Mouse (Mus musculus): ENCODE results near the gene Wdr61.

Gene Wdr61

DNA sequence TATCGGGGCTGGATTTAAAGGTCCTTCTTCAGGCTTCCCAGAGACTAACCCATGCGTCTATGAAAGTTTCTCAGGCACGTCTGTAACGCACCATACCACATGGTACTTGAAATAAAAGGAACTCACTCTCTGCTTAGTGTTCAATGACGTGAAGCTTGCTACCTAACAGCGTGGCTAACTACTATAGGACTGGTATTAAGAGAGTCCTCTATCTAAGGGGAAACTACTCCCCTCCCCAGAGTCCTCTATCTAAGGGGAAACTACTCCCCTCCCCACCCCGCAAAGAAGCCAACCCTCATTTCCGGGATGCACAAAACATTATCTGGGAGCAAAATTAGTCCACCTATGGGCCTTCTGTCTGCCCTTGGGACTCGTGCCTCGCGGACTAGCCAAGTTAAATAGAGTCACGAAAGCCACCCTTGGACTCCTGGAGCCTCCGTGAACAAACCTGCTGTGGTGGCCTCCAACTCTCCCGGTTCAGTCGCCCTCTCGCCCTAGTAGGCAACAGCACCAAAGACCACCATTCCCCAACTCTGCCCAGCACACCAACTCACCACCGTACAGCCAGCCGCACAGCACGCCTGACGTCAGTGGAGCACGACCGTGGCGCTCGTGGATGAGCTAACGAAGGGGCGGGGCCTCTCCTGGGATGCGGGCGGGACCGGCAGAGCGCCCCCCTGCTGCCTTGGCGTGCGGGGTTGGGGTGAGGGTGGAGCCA lies at the start of gene Wdr61:
TSS of gene Wdr61 (minus strand) at position 599 of the 718 bp plus-strand sequence.
- DNase-seq = peak; percentile 98 to 99

- no peak for DNase-seq
Measured at GRCm38 (mm10) chr9:54784003-54784402, 49.7 kb upstream of the Wdr61 start.

DNA sequence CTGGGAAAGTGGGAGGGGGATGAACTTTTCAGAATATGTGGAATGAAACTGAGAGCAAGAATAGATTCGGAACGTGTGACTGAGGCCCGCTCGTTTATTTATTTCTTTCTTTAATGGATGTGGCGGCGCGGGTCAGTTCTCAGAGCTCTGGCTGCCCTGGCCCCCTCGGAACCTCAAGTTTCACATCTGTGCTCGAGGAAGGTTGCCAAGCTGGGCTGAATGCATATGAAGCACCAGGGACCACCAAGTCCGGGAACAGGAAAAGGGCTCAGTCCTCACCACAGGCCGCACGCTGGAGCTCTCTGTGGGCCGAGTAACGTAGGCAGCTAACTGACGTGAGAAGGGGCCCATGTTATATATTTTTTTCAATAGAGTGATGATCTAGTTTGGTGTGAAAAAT lies 48.2 kb upstream of the Wdr61 start:
- no peak for DNase-seq

DNA sequence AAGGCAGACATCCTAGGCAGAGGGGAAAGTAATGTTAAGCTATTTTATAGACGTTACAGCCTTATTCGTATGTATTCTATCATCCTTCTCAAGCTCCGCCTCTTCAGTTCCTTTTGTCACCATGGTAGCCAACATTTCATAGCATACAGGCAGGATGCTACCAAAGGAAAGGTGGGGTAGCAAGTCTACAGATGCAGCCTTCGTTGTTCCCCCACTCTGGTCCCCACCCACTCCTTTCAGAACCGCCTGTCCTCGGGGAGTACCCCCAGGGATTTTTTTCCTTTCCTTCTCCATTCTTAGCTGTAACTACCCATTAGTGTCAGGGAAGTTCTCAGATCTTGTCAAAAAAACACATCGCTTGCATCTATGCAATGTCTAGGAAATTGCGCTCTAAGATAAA lies 45.0 kb upstream of the Wdr61 start:
- DNase-seq = no peak

DNA sequence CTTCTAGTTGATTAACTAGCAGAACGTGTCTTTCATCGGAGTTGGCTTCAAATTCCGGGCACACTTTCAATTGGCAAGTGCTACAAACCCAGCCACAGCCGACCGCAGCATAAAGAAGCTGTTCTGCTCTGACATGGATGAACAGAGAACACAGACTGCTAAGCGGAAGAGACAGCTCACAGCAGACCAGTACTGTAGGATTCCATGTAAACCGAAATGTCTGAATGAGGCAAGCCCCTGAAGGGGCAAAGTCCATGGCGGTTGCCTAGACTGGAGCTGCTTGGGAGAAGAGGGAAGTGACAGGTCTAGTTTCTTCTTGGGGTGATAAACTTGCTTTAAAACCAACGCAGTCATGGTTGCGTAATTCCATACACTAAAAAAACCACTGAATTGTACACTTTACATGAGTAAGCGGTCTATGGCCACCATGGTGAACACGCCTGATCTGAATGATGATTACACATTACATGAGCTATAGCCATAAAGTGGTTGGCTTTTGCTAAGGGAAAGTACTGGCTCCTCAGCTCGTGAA lies 42.2 kb upstream of the Wdr61 start:
- DNase-seq = no peak

DNA sequence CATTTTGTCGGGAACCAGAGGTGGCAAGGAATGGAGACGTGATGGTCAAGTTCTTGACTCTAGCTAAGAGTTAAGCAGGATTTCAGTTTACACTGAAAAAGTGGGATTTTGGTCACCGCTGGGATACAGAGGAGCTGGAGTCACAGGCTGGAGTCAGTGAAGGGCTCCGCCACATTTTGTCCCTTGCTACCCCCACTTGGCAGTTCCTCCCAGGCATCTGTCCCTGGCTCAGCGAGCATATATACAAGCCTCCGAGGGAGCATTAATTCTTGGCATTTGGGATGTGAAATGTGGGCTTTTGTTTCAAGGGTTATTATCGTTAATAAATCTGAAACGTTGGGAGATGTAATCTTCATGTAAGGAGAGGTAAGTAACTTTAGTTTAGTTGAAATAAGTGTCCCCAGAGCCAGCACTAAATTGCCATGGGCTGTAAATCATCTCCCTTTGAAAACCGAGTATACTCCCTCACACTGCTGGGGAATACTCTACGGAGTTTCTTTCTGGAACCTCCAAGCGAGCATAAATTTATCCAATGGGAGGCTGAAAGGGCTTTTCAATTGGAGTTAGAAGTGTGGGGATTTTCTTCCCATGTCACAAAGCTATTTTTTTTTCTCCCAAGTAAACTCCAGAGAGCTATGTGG lies 35.9 kb upstream of the Wdr61 start:
- DNase-seq = no peak

- no peak for DNase-seq
Measured at GRCm38 (mm10) chr9:54765336-54766085, 31.2 kb upstream of the Wdr61 start.

DNA sequence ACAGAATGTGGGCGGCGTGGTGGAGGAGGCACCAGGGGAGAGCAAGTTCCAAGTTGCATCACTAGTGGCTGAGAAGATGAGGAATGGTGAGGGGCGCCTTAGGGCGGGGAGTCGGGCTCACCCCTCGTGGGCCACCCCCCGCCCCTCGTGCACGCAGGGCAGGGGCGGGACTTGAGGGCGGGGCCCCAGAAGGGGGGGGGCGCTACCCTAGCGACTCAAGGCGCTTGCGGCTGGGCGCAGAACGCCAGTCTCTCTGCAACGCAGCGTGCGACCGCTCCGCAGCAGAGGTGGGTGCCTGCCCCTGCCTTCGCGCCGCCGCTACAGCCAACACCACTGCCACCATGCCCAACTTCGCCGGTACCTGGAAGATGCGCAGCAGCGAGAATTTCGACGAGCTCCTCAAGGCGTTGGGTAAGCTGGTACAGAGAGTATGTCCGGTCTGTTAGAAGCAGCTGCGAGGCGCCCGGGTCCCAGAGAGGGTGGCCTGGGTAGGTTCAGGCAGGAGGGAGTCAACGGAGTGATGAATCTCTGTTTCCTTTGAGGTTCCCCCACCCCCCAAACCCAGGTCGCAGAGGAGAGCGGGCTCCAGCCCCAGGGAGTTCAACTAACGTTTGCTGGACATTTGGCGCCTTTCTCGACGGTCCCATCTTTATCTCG lies 30.4 kb upstream of the Wdr61 start, which contains the start of gene Crabp1:
TSS of gene Crabp1 (plus strand) at position 188 of the 657 bp plus-strand sequence.
- DNase-seq = no peak

- no peak for DNase-seq
Measured at GRCm38 (mm10) chr9:54764091-54764490, 29.8 kb upstream of the Wdr61 start.

DNA sequence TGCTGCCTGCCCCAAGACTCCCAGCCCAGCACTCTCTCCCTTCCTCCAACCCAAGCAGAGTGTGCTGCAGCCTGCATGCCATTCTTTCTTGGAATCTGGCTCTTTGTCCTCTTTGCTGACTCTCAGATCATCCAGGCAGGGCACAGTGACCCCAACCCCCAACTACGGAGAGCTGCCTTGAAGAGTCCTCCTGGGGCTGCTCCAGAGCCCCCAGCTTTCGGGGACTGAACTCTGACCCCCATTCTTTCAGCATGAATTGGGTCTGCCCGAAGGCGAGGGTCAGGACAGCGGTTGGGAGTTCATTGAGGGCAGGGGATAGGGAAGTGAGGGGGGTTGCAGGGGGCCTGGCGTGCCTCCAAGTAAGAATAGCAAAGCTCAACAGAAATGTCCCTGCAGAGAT lies 25.3 kb upstream of the Wdr61 start:
- DNase-seq = no peak

GRCm38 (mm10) chr9:54752944-54753295 lies 18.6 kb upstream of the Wdr61 start:
- DNase-seq = no peak

- DNase-seq = no peak
Measured at GRCm38 (mm10) chr9:54752201-54752943, 18.1 kb upstream of the Wdr61 start.

DNA sequence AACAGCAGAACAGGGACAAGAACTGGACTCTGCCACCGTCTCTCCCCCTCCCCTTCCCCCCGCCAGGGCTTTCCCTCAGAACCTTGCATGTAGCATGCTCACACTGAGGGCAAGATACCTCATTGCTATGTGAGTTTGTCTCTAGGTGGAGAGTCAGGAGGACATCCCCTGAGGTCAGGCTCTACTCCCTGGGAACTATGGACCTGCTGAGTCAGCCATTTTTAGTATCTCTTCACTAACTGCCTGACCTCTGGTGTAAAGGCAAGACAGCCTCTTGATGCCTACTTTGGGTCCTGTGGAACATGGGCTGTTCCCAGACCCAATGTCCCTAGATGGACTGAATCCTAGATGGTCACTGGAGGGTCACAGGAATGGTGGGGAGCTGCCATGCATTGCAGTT lies 17.4 kb upstream of the Wdr61 start:
- DNase-seq = no peak

GRCm38 (mm10) chr9:54750215-54750981 lies 16.1 kb upstream of the Wdr61 start:
- DNase-seq = no peak

DNA sequence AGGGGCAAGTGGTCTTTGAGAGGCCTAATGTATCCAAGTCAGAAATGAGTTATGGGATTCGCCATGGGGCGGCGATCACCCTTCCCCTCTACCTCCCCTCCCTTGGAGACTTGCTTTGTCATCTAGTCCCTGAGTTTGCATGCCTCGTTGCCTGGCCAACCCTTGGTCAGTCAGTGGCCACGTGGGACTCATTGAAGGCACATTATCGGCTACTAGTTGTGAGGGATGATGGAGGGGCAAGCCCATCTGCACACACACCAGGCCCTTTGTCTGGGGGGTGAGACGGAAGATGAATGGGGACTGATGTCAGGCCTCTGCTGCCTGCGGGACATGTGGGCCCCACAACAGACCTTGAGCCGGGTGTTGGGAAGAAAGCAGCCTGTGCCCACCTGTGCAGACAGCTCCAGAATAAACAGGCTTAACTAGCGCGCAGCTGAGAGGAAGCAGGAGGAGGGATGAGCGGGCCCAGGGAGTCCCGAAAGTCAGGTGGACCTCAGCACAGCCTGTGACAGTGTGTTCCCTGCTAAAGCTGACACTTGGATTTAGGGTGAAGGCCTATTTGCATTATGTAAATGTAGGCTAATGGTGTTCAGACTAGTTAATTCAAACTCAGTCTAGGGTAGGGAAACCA lies 11.5 kb upstream of the Wdr61 start:
- no peak for DNase-seq

GRCm38 (mm10) chr9:54743891-54744290 lies 9.6 kb upstream of the Wdr61 start:
- no peak for DNase-seq

- no peak for DNase-seq
Measured at GRCm38 (mm10) chr9:54738376-54738775, 4.1 kb upstream of the Wdr61 start.

GRCm38 (mm10) chr9:54736284-54736701 lies 2.0 kb upstream of the Wdr61 start:
- DNase-seq = peak; percentile 40 to 46

DNA sequence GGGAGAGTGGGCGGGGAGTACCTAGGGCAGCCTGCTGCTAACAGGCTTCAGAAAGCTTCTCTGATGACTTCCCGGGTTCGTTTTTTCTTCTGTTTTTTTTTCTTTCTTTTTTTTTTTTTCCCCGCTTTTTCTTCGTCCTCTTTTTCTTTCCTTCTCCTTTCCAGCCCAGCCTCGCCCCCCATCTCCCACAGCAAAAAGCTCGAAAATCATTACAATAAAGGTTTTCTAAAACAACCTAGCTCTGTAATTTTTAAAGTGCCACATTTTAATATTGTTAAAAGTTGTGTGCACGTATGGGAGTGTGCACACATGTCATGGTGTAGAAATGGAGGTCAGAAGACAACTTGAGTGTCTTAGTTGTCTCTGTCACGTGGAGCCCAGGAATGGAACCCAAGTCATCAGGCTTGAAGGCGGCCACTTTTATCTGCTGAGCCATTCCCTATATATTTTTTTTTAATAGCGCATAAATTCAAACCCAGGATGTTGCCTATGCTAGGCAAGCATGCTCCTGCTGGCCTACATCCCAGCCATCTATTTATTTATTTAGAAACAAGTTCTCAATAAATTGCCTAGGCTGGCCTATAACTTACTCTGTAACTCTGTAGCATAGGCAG lies 427 bp upstream of the Wdr61 start:
- DNase-seq = no peak

- no peak for DNase-seq
Measured at GRCm38 (mm10) chr9:54732122-54732521, 2.2 kb downstream of the Wdr61 start.

DNA sequence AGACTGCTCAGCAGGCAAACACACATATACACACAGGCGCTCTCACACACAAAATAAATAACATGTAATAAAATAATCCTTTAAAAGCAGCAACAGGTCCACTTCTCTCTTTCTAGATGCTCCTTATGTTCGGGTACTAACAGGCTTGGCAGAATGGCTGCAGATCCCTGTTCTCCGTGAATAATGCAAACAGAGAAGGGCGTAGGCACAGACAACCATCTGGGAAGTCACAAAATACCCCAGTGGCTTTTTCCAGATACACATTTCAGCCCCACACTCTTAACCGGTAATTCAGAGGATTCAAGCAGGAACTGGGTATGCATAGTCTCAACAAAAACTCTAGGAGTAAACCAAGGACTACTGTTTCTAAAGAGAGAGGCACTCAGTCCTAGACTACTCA lies 8.0 kb downstream of the Wdr61 start:
- DNase-seq = no peak
